Mouse (Mus musculus): Measurements from ENCODE around the gene Plekhg1. TPM values are rescaled to one million over a fixed set of nuclear protein-coding genes. Genes with fewer than 3 reads are reported as not detected.

Plekhg1 gene
- polyA plus RNA-seq, 1 experiment: 8.7 TPM

- H3K4me1 ChIP-seq (ENCODE audit: control insufficient read depth, insufficient read depth, low read length): no peaks in the 10 kb centered on the region
- no peak overlapping the region for H3K27ac ChIP-seq (ENCODE audit: insufficient read depth, low read length)
- no peak overlapping the region for H3K4me3 ChIP-seq (ENCODE audit: insufficient read depth, low read length)
- TF ChIP-seq CTCF (IDR thresholded peaks at IDR 0.05; ENCODE audit: borderline replicate concordance, insufficient read depth, low read length): no peak
- TF ChIP-seq POLR2A (IDR thresholded peaks at IDR 0.05; ENCODE audit: low read depth, low read length): no peak
Measured at GRCm38 (mm10) chr10:3810476-3811273, 70.5 kb downstream of the Plekhg1 start.

- no peak overlapping the region for H3K27ac ChIP-seq (ENCODE audit: insufficient read depth, low read length)
- TF ChIP-seq CTCF (IDR thresholded peaks at IDR 0.05; ENCODE audit: borderline replicate concordance, insufficient read depth, low read length) (no peak), POLR2A (IDR thresholded peaks at IDR 0.05; ENCODE audit: low read depth, low read length) (no peak)
- H3K4me1 ChIP-seq (ENCODE audit: control insufficient read depth, insufficient read depth, low read length): no peaks in the 10 kb centered on the region
- H3K4me3 ChIP-seq (ENCODE audit: insufficient read depth, low read length): no peak overlapping the region
Measured at GRCm38 (mm10) chr10:3818940-3819701, 79.0 kb downstream of the Plekhg1 start.

GRCm38 (mm10) chr10:3823826-3824225 is 83.7 kb downstream of the Plekhg1 start:
- no peak for TF ChIP-seq CTCF (IDR thresholded peaks at IDR 0.05; ENCODE audit: borderline replicate concordance, insufficient read depth, low read length)
- TF ChIP-seq POLR2A (IDR thresholded peaks at IDR 0.05; ENCODE audit: low read depth, low read length): no peak
- Histone ChIP-seq H3K27ac (ENCODE audit: insufficient read depth, low read length) (no peak overlapping the region), H3K4me1 (ENCODE audit: control insufficient read depth, insufficient read depth, low read length) (no peaks in the 10 kb centered on the region), H3K4me3 (ENCODE audit: insufficient read depth, low read length) (no peak overlapping the region)

GRCm38 (mm10) chr10:3826043-3826442 is 85.9 kb downstream of the Plekhg1 start:
- TF ChIP-seq CTCF (IDR thresholded peaks at IDR 0.05; ENCODE audit: borderline replicate concordance, insufficient read depth, low read length) (no peak), POLR2A (IDR thresholded peaks at IDR 0.05; ENCODE audit: low read depth, low read length) (no peak)
- Histone ChIP-seq H3K4me3 (ENCODE audit: insufficient read depth, low read length) (no peak overlapping the region), H3K27ac (ENCODE audit: insufficient read depth, low read length) (no peak overlapping the region), H3K4me1 (ENCODE audit: control insufficient read depth, insufficient read depth, low read length) (peaks cover 3% of the 10 kb centered on the region; the same call in 1 of the 2 replicates)

- H3K4me1 ChIP-seq (ENCODE audit: control insufficient read depth, insufficient read depth, low read length): peaks cover 3% of the 10 kb centered on the region; the same call in 1 of the 2 replicates
- TF ChIP-seq CTCF (IDR thresholded peaks at IDR 0.05; ENCODE audit: borderline replicate concordance, insufficient read depth, low read length) (no peak), POLR2A (IDR thresholded peaks at IDR 0.05; ENCODE audit: low read depth, low read length) (no peak)
Measured at GRCm38 (mm10) chr10:3827368-3827767, 87.2 kb downstream of the Plekhg1 start.

GRCm38 (mm10) chr10:3829472-3829871 is 89.3 kb downstream of the Plekhg1 start:
- TF ChIP-seq CTCF (IDR thresholded peaks at IDR 0.05; ENCODE audit: borderline replicate concordance, insufficient read depth, low read length): no peak
- TF ChIP-seq POLR2A (IDR thresholded peaks at IDR 0.05; ENCODE audit: low read depth, low read length): no peak
- Histone ChIP-seq H3K4me3 (ENCODE audit: insufficient read depth, low read length) (no peak overlapping the region), H3K27ac (ENCODE audit: insufficient read depth, low read length) (no peak overlapping the region), H3K4me1 (ENCODE audit: control insufficient read depth, insufficient read depth, low read length) (peaks cover 3% of the 10 kb centered on the region; the same call in 1 of the 2 replicates)

More at GRCm38 (mm10) chr10:3827368-3827767, 87.2 kb downstream of the Plekhg1 start:
- H3K4me3 ChIP-seq (ENCODE audit: insufficient read depth, low read length): no peak overlapping the region
- H3K27ac ChIP-seq (ENCODE audit: insufficient read depth, low read length): no peak overlapping the region

GRCm38 (mm10) chr10:3830618-3831017 is 90.5 kb downstream of the Plekhg1 start:
- TF ChIP-seq CTCF (IDR thresholded peaks at IDR 0.05; ENCODE audit: borderline replicate concordance, insufficient read depth, low read length) (no peak), POLR2A (IDR thresholded peaks at IDR 0.05; ENCODE audit: low read depth, low read length) (no peak)
- H3K4me3 ChIP-seq (ENCODE audit: insufficient read depth, low read length): no peak overlapping the region
- no peak overlapping the region for H3K27ac ChIP-seq (ENCODE audit: insufficient read depth, low read length)
- H3K4me1 ChIP-seq (ENCODE audit: control insufficient read depth, insufficient read depth, low read length): peaks cover 3% of the 10 kb centered on the region; the same call in 1 of the 2 replicates

- TF ChIP-seq POLR2A (IDR thresholded peaks at IDR 0.05; ENCODE audit: low read depth, low read length) (no peak), CTCF (IDR thresholded peaks at IDR 0.05; ENCODE audit: borderline replicate concordance, insufficient read depth, low read length) (no peak)
- H3K27ac ChIP-seq (ENCODE audit: insufficient read depth, low read length): no peak overlapping the region
- peaks cover 4% of the 10 kb centered on the region; the same call in 1 of the 2 replicates for H3K4me1 ChIP-seq (ENCODE audit: control insufficient read depth, insufficient read depth, low read length)
- no peak overlapping the region for H3K4me3 ChIP-seq (ENCODE audit: insufficient read depth, low read length)
Measured at GRCm38 (mm10) chr10:3831597-3832351, 91.6 kb downstream of the Plekhg1 start.

GRCm38 (mm10) chr10:3834060-3834459 is 93.9 kb downstream of the Plekhg1 start:
- no peak for TF ChIP-seq POLR2A (IDR thresholded peaks at IDR 0.05; ENCODE audit: low read depth, low read length)
- no peak for TF ChIP-seq CTCF (IDR thresholded peaks at IDR 0.05; ENCODE audit: borderline replicate concordance, insufficient read depth, low read length)
- H3K27ac ChIP-seq (ENCODE audit: insufficient read depth, low read length): no peak overlapping the region
- peaks cover 4% of the 10 kb centered on the region; the same call in 1 of the 2 replicates for H3K4me1 ChIP-seq (ENCODE audit: control insufficient read depth, insufficient read depth, low read length)

More at GRCm38 (mm10) chr10:3834060-3834459, 93.9 kb downstream of the Plekhg1 start:
- no peak overlapping the region for H3K4me3 ChIP-seq (ENCODE audit: insufficient read depth, low read length)
